Mouse (Mus musculus) hindbrain, postnatal 0 days (tissue): Measurements from ENCODE around the gene Ttc29. TPM values are rescaled to one million over a fixed set of nuclear protein-coding genes. Genes with fewer than 3 reads are reported as not detected.

Experiments used
- ATAC-seq: fragments of 200-750 bp; cut with Nextera tagmentation; 2 replicates; pipeline ENCODE4 v1.8.0; 2017; ENCODE audit warnings: mild to moderate bottlenecking, moderate TSS enrichment, moderate library complexity
- DNase-seq: peaks from one replicate; pipeline ENCODE4 v3.0.0-alpha.2; 2015; ENCODE audit warnings: low spot score
- H3K27ac ChIP-seq: fragments of 300-500 bp; sonication (generic); 2 replicates; pipeline ENCODE4 v1.5.1; 2014; ENCODE audit warnings: mild to moderate bottlenecking
- H3K27me3 ChIP-seq: fragments of 300-500 bp; sonication (generic); 2 replicates; pipeline ENCODE4 v1.6.1; 2014; ENCODE audit warnings: low read length, mixed read lengths; ENCODE audit not compliant: insufficient read depth
- H3K36me3 ChIP-seq: fragments of 300-500 bp; sonication (generic); 2 replicates; pipeline ENCODE4 v1.6.1; 2014; ENCODE audit warnings: low read length, mixed read lengths; ENCODE audit not compliant: insufficient read depth
- H3K4me1 ChIP-seq: fragments of 300-500 bp; sonication (generic); 2 replicates; pipeline ENCODE4 v1.6.1; 2014; ENCODE audit warnings: antibody characterized with exemption, low read length, mixed read lengths; ENCODE audit not compliant: insufficient read depth
- H3K4me2 ChIP-seq: fragments of 300-500 bp; sonication (generic); 2 replicates; pipeline ENCODE4 v1.6.1; 2014; ENCODE audit warnings: low read depth, mild to moderate bottlenecking, low read length, moderate library complexity, mixed read lengths
- H3K4me3 ChIP-seq: fragments of 300-500 bp; sonication (generic); 2 replicates; pipeline ENCODE4 v1.5.1; 2014; ENCODE audit warnings: low read length
- H3K9ac ChIP-seq: fragments of 300-500 bp; sonication (generic); replicated peaks from 2 replicates; pipeline ENCODE4 v1.6.1; 2014; ENCODE audit warnings: mild to moderate bottlenecking, low read length, moderate library complexity, mixed read lengths
- H3K9me3 ChIP-seq: fragments of 300-500 bp; sonication (generic); 2 replicates; pipeline ENCODE4 v1.6.1; 2016; ENCODE audit warnings: low read length, mixed read lengths
- CTCF ChIP-seq: IDR thresholded peaks from 2 replicates; pipeline ENCODE4 v1.5.1; 2016; ENCODE audit warnings: antibody characterized with exemption, control low read depth, low read depth
- WGBS: fragments of 180-500 bp; shearing (Covaris S2); extraction: QIAGEN DNeasy Blood & Tissue Kit; methylation state at CpG from one replicate; pipeline ENCODE4 v1.1.7; 2014; 5-methylcytosine and 5-hydroxymethylcytosine counted together
- polyA plus RNA-seq: library from polyadenylated mRNA; unstranded; fragments of >200 nt; fragmentation: Nextera tagmentation; extraction: Ambion mirVana; gene quantifications from 2 replicates; pipeline ENCODE4 v1.2.1, GENCODE M21; 2015
- total RNA-seq: library from RNA; depleted of rRNA; stranded (reverse); fragments of >200 nt; gene quantifications from 2 replicates; pipeline ENCODE4 v1.2.3, GENCODE M21; 2014; rRNA removed

The Ttc29 gene
- total and polyA plus RNA-seq, 2 experiments from 2014 or later = 0.69 to 0.84 TPM

DNA sequence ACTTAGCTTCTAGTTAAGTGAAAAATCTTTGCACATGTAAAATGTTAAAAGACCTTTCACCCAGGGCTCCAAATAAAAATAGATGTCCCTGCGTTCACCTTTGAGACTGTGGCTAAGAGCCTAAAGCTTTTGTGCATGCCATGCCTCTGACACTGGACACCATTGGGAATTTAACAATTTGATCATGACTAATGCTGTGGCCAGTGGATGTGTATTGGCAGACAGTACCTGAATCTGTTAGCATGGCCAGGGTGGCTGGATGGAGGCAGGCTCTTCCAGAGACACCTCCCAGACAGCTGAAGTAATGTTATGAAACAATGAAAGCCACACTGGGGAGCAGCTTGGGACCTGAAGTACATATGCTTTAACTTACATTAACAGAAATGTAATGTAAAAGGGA lies 229.7 kb downstream of the Ttc29 start:
- Histone ChIP-seq H3K4me1 (no peaks in the 10 kb centered on the region), H3K36me3 (no peaks in the 10 kb centered on the region), H3K4me3 (no peak overlapping the region), H3K9ac (no peak overlapping the region), H3K27ac (no peak overlapping the region), H3K27me3 (peaks cover 19% of the 10 kb centered on the region; the same call in 1 of the 2 replicates), H3K9me3 (no peaks in the 10 kb centered on the region), H3K4me2 (no peak overlapping the region)
- ATAC-seq (no peak), DNase-seq (no peak)
- no peak for TF ChIP-seq CTCF
- WGBS = 84% methylated on average over 1 of the region's 1 CpGs

Other genes with a start within 250 kb of the Ttc29 start
- 3.9 and 7.8 TPM in 2 replicates for gene Pou4f2, start 223.3 kb downstream of the Ttc29 start, total RNA-seq
- gene Pou4f2, start 223.3 kb downstream of the Ttc29 start, polyA plus RNA-seq = 2.7 and 3.3 TPM in 2 replicates